ENCODE assay signal across 8 mouse cellular contexts in genomic region chr7:126199691-126200102, GRCm38 (mm10). TPM values are rescaled to one million over a fixed set of nuclear protein-coding genes. Genes with fewer than 3 reads are reported as not detected.
DNase-seq lines count a peak whose midpoint lies in the region; ATAC-seq and TF ChIP-seq lines count a peak whose summit lies in the region.

No protein-coding gene starts in this region.

- H3K9me3 ChIP-seq in forebrain, embryonic 13.5 days (replicated peaks) = no peaks in the 10 kb centered on the region
- H3K9me3 ChIP-seq in hindbrain, embryonic 11.5 days (ENCODE audit: control insufficient read depth, low read length) = no peaks in the 10 kb centered on the region

- H3K36me3 ChIP-seq in forebrain, embryonic 13.5 days (ENCODE audit: poor library complexity, severe bottlenecking) = no peaks in the 10 kb centered on the region
- no peaks in the 10 kb centered on the region for H3K36me3 ChIP-seq in hindbrain, embryonic 11.5 days (ENCODE audit: control insufficient read depth, insufficient read depth, low read length)

- no peaks in the 10 kb centered on the region for H3K27me3 ChIP-seq in forebrain, embryonic 13.5 days
- H3K27me3 ChIP-seq in hindbrain, embryonic 11.5 days (ENCODE audit: control insufficient read depth, insufficient read depth, low read length) = no peaks in the 10 kb centered on the region

- H3K4me1 ChIP-seq in forebrain, embryonic 13.5 days = peaks cover 33% of the 10 kb centered on the region
- H3K4me1 ChIP-seq in hindbrain, embryonic 11.5 days (replicated peaks; ENCODE audit: control insufficient read depth, insufficient read depth, low read length) = no peaks in the 10 kb centered on the region

- under 1% methylated on average over 27 of the region's 27 CpGs for WGBS in forebrain, embryonic 13.5 days
- WGBS in hindbrain, embryonic 11.5 days = 2% methylated on average over 26 of the region's 27 CpGs

- H3K9ac ChIP-seq in forebrain, embryonic 13.5 days = peak overlapping the region; percentile 97
- peak overlapping the region; percentile 97 for H3K9ac ChIP-seq in hindbrain, embryonic 11.5 days (ENCODE audit: low read depth, low read length)

- H3K4me2 ChIP-seq in forebrain, embryonic 13.5 days = peak overlapping the region; percentile 93
- H3K4me2 ChIP-seq in hindbrain, embryonic 11.5 days (replicated peaks; ENCODE audit: low read depth, low read length) = peak overlapping the region; percentile 69

- peak overlapping the region; percentile 88 for H3K27ac ChIP-seq in forebrain, embryonic 13.5 days
- peak overlapping the region; percentile 79 for H3K27ac ChIP-seq in hindbrain, embryonic 11.5 days (ENCODE audit: low read depth, low read length)
- peak overlapping the region; percentile 87 for H3K27ac ChIP-seq in left cerebral cortex, adult 2 months

- peak overlapping the region; percentile 97 for H3K4me3 ChIP-seq in forebrain, embryonic 13.5 days
- peak overlapping the region; percentile 98 for H3K4me3 ChIP-seq in hindbrain, embryonic 11.5 days (ENCODE audit: low read depth, low read length)
- H3K4me3 ChIP-seq in left cerebral cortex, adult 2 months = peak overlapping the region; percentile 95

- no peak for TF ChIP-seq CTCF in left cerebral cortex, adult 2 months (IDR thresholded peaks at IDR 0.05)

- peak; percentile 72 for DNase-seq in NIH3T3 (ENCODE audit: low read depth)
- DNase-seq in cerebellum, adult 11 months = peak; percentile 48
- peak; percentile 64 for DNase-seq in hindbrain, embryonic 11.5 days (ENCODE audit: low spot score)
- peak; percentile 30 to 34 for DNase-seq in left cerebral cortex, adult 2 months (ENCODE audit: extremely low spot score in 1 of 2, low spot score in 2 of 2)
- peak; percentile 53 to 62 for DNase-seq in lung, postnatal 4 days
- peak; percentile 19 for DNase-seq in retina, postnatal 7 days (ENCODE audit: low read depth, low spot score)
- DNase-seq in urinary bladder, postnatal 36 days (ENCODE audit: low spot score in 2 of 2) = peak; percentile 14 to 25

- intact Hi-C loops in left cerebral cortex, adult 2 months (cut with DNase I) = no loop called here

- peak; percentile 60 for ATAC-seq in forebrain, embryonic 13.5 days
- peak; percentile 76 for ATAC-seq in hindbrain, embryonic 11.5 days (ENCODE audit: low FRiP score)

RNA-seq across cellular contexts. Expression of gene Xpo6, which starts 0.6 kb away (rescaled TPM):
- 47.7 and 54.6 TPM in 2 replicates for polyA plus RNA-seq in forebrain, embryonic 13.5 days (2015; fragmentation: Nextera tagmentation; extraction: Ambion mirVana)
- polyA plus RNA-seq in hindbrain, embryonic 11.5 days (2014; fragmentation: Nextera tagmentation; extraction: Ambion mirVana) = 57.8 and 69.4 TPM in 2 replicates
- 100 to 1,000 TPM in 1 of 2 experiments, 10 to 100 TPM in 1; 92.7 to 102 TPM for total RNA-seq in left cerebral cortex, adult 2 months (2021)

Comparison
In these comparisons a context has a peak if more than half of its experiments do, and no peak if none do; other contexts are left out.
1. Peak in every context shown above with its lines: DNase-seq, ATAC-seq, H3K4me3 ChIP-seq and H3K27ac ChIP-seq.
2. DNase-seq: peak in every context shown above with its lines; median percentile 72 in NIH3T3; 64 in hindbrain, embryonic 11.5 days; 58 in lung, postnatal 4 days; 48 in cerebellum, adult 11 months; 32 in left cerebral cortex, adult 2 months; 20 in urinary bladder, postnatal 36 days; 19 in retina, postnatal 7 days.